ENCODE assay signal across 7 mouse cellular contexts in the genomic region with DNA sequence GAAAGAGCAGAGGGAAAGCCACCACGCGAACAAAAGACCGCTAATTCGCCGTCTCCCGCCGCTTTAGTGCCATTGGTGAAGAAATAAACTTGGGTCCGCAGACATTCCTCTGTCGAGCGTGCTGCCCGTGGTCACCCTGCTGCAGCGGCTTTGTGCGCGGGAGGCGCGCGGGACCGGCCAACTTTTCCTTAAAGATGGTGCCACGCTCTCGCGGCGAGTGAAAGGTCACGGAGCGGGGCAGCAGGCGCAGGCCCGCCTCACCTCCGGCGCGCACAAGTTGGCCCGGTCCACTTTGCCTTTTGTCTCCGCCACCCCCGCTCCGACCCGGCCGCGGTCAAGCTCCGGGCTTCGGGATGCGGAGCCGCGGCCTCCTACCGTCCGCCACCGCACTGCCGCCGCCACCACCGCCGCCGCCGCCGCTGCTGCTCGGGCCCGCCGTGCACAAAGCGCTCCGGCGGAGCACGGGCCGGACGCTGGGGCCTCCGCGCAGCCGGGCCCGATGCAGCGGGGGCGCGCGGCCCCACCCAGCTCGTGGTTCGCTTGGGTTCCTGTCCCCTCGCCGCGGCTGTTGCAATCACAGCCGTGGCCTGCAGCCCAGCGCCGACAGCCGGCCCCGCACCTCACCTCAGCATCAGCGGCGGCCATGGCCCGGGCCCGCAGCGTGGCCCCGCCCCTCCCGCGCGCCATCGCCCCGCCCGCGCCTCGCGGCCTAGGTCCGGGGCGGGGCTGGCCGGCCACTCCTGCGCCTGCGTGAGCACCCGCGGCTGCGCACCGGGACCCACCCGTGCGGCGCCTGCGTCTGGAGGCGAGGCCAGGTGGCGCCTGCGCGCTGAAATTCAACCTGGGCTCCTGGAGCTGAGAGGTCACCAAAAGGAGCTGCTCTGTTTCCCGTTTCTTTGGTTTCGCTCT. TPM values are rescaled to one million over a fixed set of nuclear protein-coding genes. Genes with fewer than 3 reads are reported as not detected.
DNase-seq lines count a peak whose midpoint lies in the region; ATAC-seq and TF ChIP-seq lines count a peak whose summit lies in the region.

A gene (minus strand): TSS at position 685 of the 909 bp plus-strand sequence.

- under 1% methylated on average over 104 of the region's 112 CpGs for WGBS in embryonic facial prominence, embryonic 12.5 days
- WGBS in kidney, adult 2 months, result under 1% methylated on average over 112 of the region's 112 CpGs
- WGBS in limb, embryonic 12.5 days, result under 1% methylated on average over 92 of the region's 112 CpGs
- under 1% methylated on average over 102 of the region's 112 CpGs for WGBS in midbrain, embryonic 15.5 days
- under 1% methylated on average over 111 of the region's 112 CpGs for WGBS in spleen, adult 2 months

- no peak for TF ChIP-seq POLR2A in kidney, adult 2 months (IDR thresholded peaks at IDR 0.05; ENCODE audit: low read depth, low read length)
- TF ChIP-seq POLR2A in spleen, adult 2 months (IDR thresholded peaks at IDR 0.05; ENCODE audit: low read depth, low read length), result peak; percentile 58

- no peak for TF ChIP-seq CTCF in kidney, adult 2 months (conservative IDR thresholded peaks at IDR 0.05; ENCODE audit: insufficient read depth, insufficient read length, low read depth, low read length)
- TF ChIP-seq CTCF in spleen, adult 2 months (IDR thresholded peaks at IDR 0.05; ENCODE audit: extremely low read depth, insufficient read depth, insufficient read length, insufficient replicate concordance), result no peak

- ATAC-seq in embryonic facial prominence, embryonic 12.5 days (ENCODE audit: insufficient number of reproducible peaks, insufficient read depth, low FRiP score, low TSS enrichment), result peak; percentile 97
- ATAC-seq in limb, embryonic 12.5 days (ENCODE audit: insufficient number of reproducible peaks, insufficient read depth, low FRiP score, low TSS enrichment, low read depth), result peak; percentile 97
- ATAC-seq in midbrain, embryonic 15.5 days (replicated peaks), result peak; percentile 97

- DNase-seq in adrenal gland, postnatal 25 days, result peak; percentile 97
- peak; percentile 93 to 96 for DNase-seq in heart, adult 18-20 months
- DNase-seq in kidney, adult 2 months, result peak; percentile 97
- peak; percentile 84 to 94 for DNase-seq in spleen, adult 2 months (ENCODE audit: low read depth in 1 of 2, low spot score in 2 of 2)

- no peaks in the 10 kb centered on the region for H3K36me3 ChIP-seq in embryonic facial prominence, embryonic 12.5 days
- no peaks in the 10 kb centered on the region for H3K36me3 ChIP-seq in kidney, adult 2 months (ENCODE audit: control insufficient read depth, insufficient read depth, low read length)
- H3K36me3 ChIP-seq in limb, embryonic 12.5 days, result no peaks in the 10 kb centered on the region
- no peaks in the 10 kb centered on the region for H3K36me3 ChIP-seq in midbrain, embryonic 15.5 days (replicated peaks)
- H3K36me3 ChIP-seq in spleen, adult 2 months (ENCODE audit: control insufficient read depth, insufficient read depth, low read length), result no peaks in the 10 kb centered on the region

- no peaks in the 10 kb centered on the region for H3K9me3 ChIP-seq in embryonic facial prominence, embryonic 12.5 days
- H3K9me3 ChIP-seq in limb, embryonic 12.5 days, result no peaks in the 10 kb centered on the region
- H3K9me3 ChIP-seq in midbrain, embryonic 15.5 days, result no peaks in the 10 kb centered on the region

- peak within 1 kb of the TSS; percentile 97 for H3K27ac ChIP-seq in embryonic facial prominence, embryonic 12.5 days
- peak within 1 kb of the TSS; percentile 85 for H3K27ac ChIP-seq in kidney, adult 2 months (ENCODE audit: insufficient read depth, low read depth, low read length)
- H3K27ac ChIP-seq in limb, embryonic 12.5 days, result peak within 1 kb of the TSS; percentile 97
- peak within 1 kb of the TSS; percentile 98 for H3K27ac ChIP-seq in midbrain, embryonic 15.5 days
- H3K27ac ChIP-seq in spleen, adult 2 months (ENCODE audit: insufficient read depth, low read length), result peak within 1 kb of the TSS; percentile 79

- peaks cover 12% of the 10 kb centered on the region for H3K4me1 ChIP-seq in embryonic facial prominence, embryonic 12.5 days
- H3K4me1 ChIP-seq in kidney, adult 2 months (ENCODE audit: control insufficient read depth, insufficient read depth, low read length), result peaks cover 4% of the 10 kb centered on the region; the same call in 1 of the 2 replicates
- H3K4me1 ChIP-seq in limb, embryonic 12.5 days (replicated peaks), result peaks cover 10% of the 10 kb centered on the region
- peaks cover 21% of the 10 kb centered on the region for H3K4me1 ChIP-seq in midbrain, embryonic 15.5 days
- peaks cover 2% of the 10 kb centered on the region; the same call in 1 of the 2 replicates for H3K4me1 ChIP-seq in spleen, adult 2 months (ENCODE audit: control insufficient read depth, insufficient read depth, insufficient read length)

- H3K4me2 ChIP-seq in embryonic facial prominence, embryonic 12.5 days (replicated peaks), result peak within 1 kb of the TSS; percentile 81
- peak within 1 kb of the TSS; percentile 75 for H3K4me2 ChIP-seq in limb, embryonic 12.5 days
- peak within 1 kb of the TSS; percentile 74 for H3K4me2 ChIP-seq in midbrain, embryonic 15.5 days

- H3K27me3 ChIP-seq in embryonic facial prominence, embryonic 12.5 days, result no peaks in the 10 kb centered on the region
- H3K27me3 ChIP-seq in kidney, adult 2 months (replicated peaks; ENCODE audit: control insufficient read depth, insufficient read depth, low read length), result no peaks in the 10 kb centered on the region
- no peaks in the 10 kb centered on the region for H3K27me3 ChIP-seq in limb, embryonic 12.5 days
- no peaks in the 10 kb centered on the region for H3K27me3 ChIP-seq in midbrain, embryonic 15.5 days (replicated peaks)
- H3K27me3 ChIP-seq in spleen, adult 2 months (ENCODE audit: control insufficient read depth, insufficient read depth, low read length), result no peaks in the 10 kb centered on the region

- H3K9ac ChIP-seq in embryonic facial prominence, embryonic 12.5 days, result peak within 1 kb of the TSS; percentile 99
- peak within 1 kb of the TSS; percentile 98 for H3K9ac ChIP-seq in limb, embryonic 12.5 days (replicated peaks)
- H3K9ac ChIP-seq in midbrain, embryonic 15.5 days, result peak within 1 kb of the TSS; percentile 97

- peak within 1 kb of the TSS; percentile 97 for H3K4me3 ChIP-seq in embryonic facial prominence, embryonic 12.5 days
- H3K4me3 ChIP-seq in kidney, adult 2 months (ENCODE audit: insufficient read depth, low read depth, low read length), result peak within 1 kb of the TSS; percentile 92
- H3K4me3 ChIP-seq in limb, embryonic 12.5 days (replicated peaks), result peak within 1 kb of the TSS; percentile 96
- H3K4me3 ChIP-seq in midbrain, embryonic 15.5 days, result peak within 1 kb of the TSS; percentile 98
- peak within 1 kb of the TSS; percentile 96 for H3K4me3 ChIP-seq in spleen, adult 2 months (ENCODE audit: extremely low read depth, insufficient read depth, insufficient read length)

RNA-seq across cellular contexts. Expression of the gene that starts here (rescaled TPM):
- total RNA-seq in adrenal gland, postnatal 25 days (2021), result 66.2 and 70.1 TPM in 2 replicates
- polyA plus RNA-seq in embryonic facial prominence, embryonic 12.5 days (2016; fragmentation: Nextera tagmentation; extraction: Ambion mirVana), result 121 and 124 TPM in 2 replicates
- 10 to 100 TPM; 21.7 to 26.9 TPM for total RNA-seq in heart, adult 18-20 months (2021)
- polyA plus RNA-seq in kidney, adult 2 months (2012; rRNA removed), result 30.5 and 35.6 TPM in 2 replicates
- 122 and 130 TPM in 2 replicates for polyA plus RNA-seq in limb, embryonic 12.5 days (2016; fragmentation: Nextera tagmentation; extraction: Ambion mirVana)
- polyA plus RNA-seq in midbrain, embryonic 15.5 days (2015; fragmentation: Nextera tagmentation; extraction: Ambion mirVana), result 108 and 117 TPM in 2 replicates
- 39.4 and 43.8 TPM in 2 replicates for polyA plus RNA-seq in spleen, adult 2 months (2012; rRNA removed)

Comparison
In these comparisons a context has a peak if more than half of its experiments do, and no peak if none do; other contexts are left out.
1. Peak in every context shown above with its lines: DNase-seq, ATAC-seq, H3K4me3 ChIP-seq and H3K27ac ChIP-seq.